Mouse (Mus musculus): Measurements from ENCODE around the gene Higd1b. TPM values are rescaled to one million over a fixed set of nuclear protein-coding genes. Genes with fewer than 3 reads are reported as not detected.

The Higd1b gene
- polyA plus RNA-seq, 1 experiment: not detected

- Histone ChIP-seq H3K36me3 (ENCODE audit: control insufficient read depth, insufficient read depth, low read length, poor library complexity, severe bottlenecking) (peaks cover 47% of the 10 kb centered on the region), H3K27me3 (ENCODE audit: control insufficient read depth, insufficient read depth, low read length, poor library complexity, severe bottlenecking) (no peaks in the 10 kb centered on the region), H3K27ac (ENCODE audit: insufficient read depth, low read length) (no peak overlapping the region), H3K4me3 (ENCODE audit: low read depth, low read length) (no peak overlapping the region), H3K9me3 (replicated peaks; ENCODE audit: control insufficient read depth, insufficient read depth, low read length, poor library complexity, severe bottlenecking) (no peaks in the 10 kb centered on the region), H3K9ac (ENCODE audit: low read depth, poor library complexity, severe bottlenecking) (no peak overlapping the region), H3K4me1 (ENCODE audit: control insufficient read depth, insufficient read depth, low read length) (no peaks in the 10 kb centered on the region)
- TF ChIP-seq POLR2A (IDR thresholded peaks at IDR 0.05; ENCODE audit: insufficient read depth, low read length) (no peak), EP300 (IDR thresholded peaks at IDR 0.05; ENCODE audit: insufficient read depth, low read depth, low read length) (no peak), CTCF (IDR thresholded peaks at IDR 0.05; ENCODE audit: low read depth, low read length) (no peak)
These were observed 39.2 kb downstream of the Higd1b start for GRCm38 (mm10) chr11:102874801-102875334.

GRCm38 (mm10) chr11:102879558-102879957 lies 43.9 kb downstream of the Higd1b start:
- Histone ChIP-seq H3K4me1 (ENCODE audit: control insufficient read depth, insufficient read depth, low read length) (no peaks in the 10 kb centered on the region), H3K4me3 (ENCODE audit: low read depth, low read length) (no peak overlapping the region), H3K9ac (ENCODE audit: low read depth, poor library complexity, severe bottlenecking) (peak overlapping the region; percentile 92), H3K27ac (ENCODE audit: insufficient read depth, low read length) (no peak overlapping the region), H3K27me3 (ENCODE audit: control insufficient read depth, insufficient read depth, low read length, poor library complexity, severe bottlenecking) (no peaks in the 10 kb centered on the region), H3K9me3 (replicated peaks; ENCODE audit: control insufficient read depth, insufficient read depth, low read length, poor library complexity, severe bottlenecking) (no peaks in the 10 kb centered on the region), H3K36me3 (ENCODE audit: control insufficient read depth, insufficient read depth, low read length, poor library complexity, severe bottlenecking) (peaks cover 26% of the 10 kb centered on the region)
- TF ChIP-seq CTCF (IDR thresholded peaks at IDR 0.05; ENCODE audit: low read depth, low read length): no peak
- no peak for TF ChIP-seq EP300 (IDR thresholded peaks at IDR 0.05; ENCODE audit: insufficient read depth, low read depth, low read length)
- no peak for TF ChIP-seq POLR2A (IDR thresholded peaks at IDR 0.05; ENCODE audit: insufficient read depth, low read length)

- Histone ChIP-seq H3K36me3 (ENCODE audit: control insufficient read depth, insufficient read depth, low read length, poor library complexity, severe bottlenecking) (peaks cover 19% of the 10 kb centered on the region), H3K4me1 (ENCODE audit: control insufficient read depth, insufficient read depth, low read length) (no peaks in the 10 kb centered on the region), H3K9ac (ENCODE audit: low read depth, poor library complexity, severe bottlenecking) (peak within 1 kb of the TSS; percentile 92), H3K27me3 (ENCODE audit: control insufficient read depth, insufficient read depth, low read length, poor library complexity, severe bottlenecking) (no peaks in the 10 kb centered on the region), H3K27ac (ENCODE audit: insufficient read depth, low read length) (peak within 1 kb of the TSS; percentile 63), H3K4me3 (ENCODE audit: low read depth, low read length) (peak within 1 kb of the TSS; percentile 99), H3K9me3 (replicated peaks; ENCODE audit: control insufficient read depth, insufficient read depth, low read length, poor library complexity, severe bottlenecking) (no peaks in the 10 kb centered on the region)
- TF ChIP-seq POLR2A (IDR thresholded peaks at IDR 0.05; ENCODE audit: insufficient read depth, low read length) (peak; percentile 72), EP300 (IDR thresholded peaks at IDR 0.05; ENCODE audit: insufficient read depth, low read depth, low read length) (no peak), CTCF (IDR thresholded peaks at IDR 0.05; ENCODE audit: low read depth, low read length) (no peak)
These were observed 45.1 kb downstream of the Higd1b start, which contains the start of the genes Eftud2 and Ccdc103 for GRCm38 (mm10) chr11:102880585-102881313. TSS of gene Eftud2 (minus strand) at chr11:102880985. TSS of gene Ccdc103 (plus strand) at chr11:102881204.

- peak overlapping the region; percentile 99 for H3K4me3 ChIP-seq (ENCODE audit: low read depth, low read length)
- no peaks in the 10 kb centered on the region for H3K9me3 ChIP-seq (replicated peaks; ENCODE audit: control insufficient read depth, insufficient read depth, low read length, poor library complexity, severe bottlenecking)
- no peak for TF ChIP-seq CTCF (IDR thresholded peaks at IDR 0.05; ENCODE audit: low read depth, low read length)
- TF ChIP-seq POLR2A (IDR thresholded peaks at IDR 0.05; ENCODE audit: insufficient read depth, low read length): no peak
- no peak for TF ChIP-seq EP300 (IDR thresholded peaks at IDR 0.05; ENCODE audit: insufficient read depth, low read depth, low read length)
- no peak overlapping the region for H3K27ac ChIP-seq (ENCODE audit: insufficient read depth, low read length)
- no peaks in the 10 kb centered on the region for H3K27me3 ChIP-seq (ENCODE audit: control insufficient read depth, insufficient read depth, low read length, poor library complexity, severe bottlenecking)
- peaks cover 13% of the 10 kb centered on the region for H3K36me3 ChIP-seq (ENCODE audit: control insufficient read depth, insufficient read depth, low read length, poor library complexity, severe bottlenecking)
- H3K9ac ChIP-seq (ENCODE audit: low read depth, poor library complexity, severe bottlenecking): peak overlapping the region; percentile 92
- H3K4me1 ChIP-seq (ENCODE audit: control insufficient read depth, insufficient read depth, low read length): no peaks in the 10 kb centered on the region
These were observed 45.9 kb downstream of the Higd1b start for GRCm38 (mm10) chr11:102881314-102882198.

- no peak for TF ChIP-seq CTCF (IDR thresholded peaks at IDR 0.05; ENCODE audit: low read depth, low read length)
- TF ChIP-seq EP300 (IDR thresholded peaks at IDR 0.05; ENCODE audit: insufficient read depth, low read depth, low read length): no peak
- no peak for TF ChIP-seq POLR2A (IDR thresholded peaks at IDR 0.05; ENCODE audit: insufficient read depth, low read length)
- peak within 1 kb of the TSS; percentile 10; the same call in 1 of the 2 replicates for H3K4me3 ChIP-seq (ENCODE audit: low read depth, low read length)
These were observed 49.1 kb downstream of the Higd1b start, which contains the start of gene Fam187a for GRCm38 (mm10) chr11:102884616-102885219. TSS of gene Fam187a (plus strand) at chr11:102885169.

More at GRCm38 (mm10) chr11:102884616-102885219, 49.1 kb downstream of the Higd1b start, which contains the start of gene Fam187a:
- H3K9ac ChIP-seq (ENCODE audit: low read depth, poor library complexity, severe bottlenecking): peak within 1 kb of the TSS; percentile 30; the same call in 1 of the 2 replicates
- H3K36me3 ChIP-seq (ENCODE audit: control insufficient read depth, insufficient read depth, low read length, poor library complexity, severe bottlenecking): no peaks in the 10 kb centered on the region
- no peaks in the 10 kb centered on the region for H3K27me3 ChIP-seq (ENCODE audit: control insufficient read depth, insufficient read depth, low read length, poor library complexity, severe bottlenecking)
- no peaks in the 10 kb centered on the region for H3K9me3 ChIP-seq (replicated peaks; ENCODE audit: control insufficient read depth, insufficient read depth, low read length, poor library complexity, severe bottlenecking)
- H3K27ac ChIP-seq (ENCODE audit: insufficient read depth, low read length): no peak within 1 kb of the TSS
- no peaks in the 10 kb centered on the region for H3K4me1 ChIP-seq (ENCODE audit: control insufficient read depth, insufficient read depth, low read length)
